Mouse (Mus musculus) heart, embryonic 15.5 days (tissue): Measurements from ENCODE around the gene Rbpjl. TPM values are rescaled to one million over a fixed set of nuclear protein-coding genes. Genes with fewer than 3 reads are reported as not detected.

Experiments used
- ATAC-seq: fragments of 200-750 bp; cut with Nextera tagmentation; replicated peaks from 2 replicates; pipeline ENCODE4 v1.8.0; 2017; ENCODE audit warnings: low read depth, moderate TSS enrichment; ENCODE audit not compliant: insufficient number of reproducible peaks, insufficient read depth, low FRiP score
- H3K27ac ChIP-seq: fragments of 300-500 bp; sonication (generic); 2 replicates; pipeline ENCODE4 v1.5.1; 2015; ENCODE audit warnings: mild to moderate bottlenecking, inconsistent platforms
- H3K27me3 ChIP-seq: fragments of 300-500 bp; sonication (generic); 2 replicates; pipeline ENCODE4 v1.6.1; 2015; ENCODE audit warnings: inconsistent platforms
- H3K36me3 ChIP-seq: fragments of 300-500 bp; sonication (generic); 2 replicates; pipeline ENCODE4 v1.6.1; 2015; ENCODE audit warnings: mild to moderate bottlenecking, inconsistent platforms
- H3K4me1 ChIP-seq: fragments of 300-500 bp; sonication (generic); replicated peaks from 2 replicates; pipeline ENCODE4 v1.6.1; 2015; ENCODE audit warnings: inconsistent platforms
- H3K4me2 ChIP-seq: fragments of 300-500 bp; sonication (generic); 2 replicates; pipeline ENCODE4 v1.6.1; 2015; ENCODE audit warnings: inconsistent platforms, mild to moderate bottlenecking, moderate library complexity
- H3K4me3 ChIP-seq: fragments of 300-500 bp; sonication (generic); 2 replicates; pipeline ENCODE4 v1.5.1; 2015; ENCODE audit warnings: mild to moderate bottlenecking, inconsistent platforms
- H3K9ac ChIP-seq: fragments of 300-500 bp; sonication (generic); 2 replicates; pipeline ENCODE4 v1.6.1; 2015; ENCODE audit warnings: mild to moderate bottlenecking, inconsistent platforms
- H3K9me3 ChIP-seq: fragments of 300-500 bp; sonication (generic); replicated peaks from 2 replicates; pipeline ENCODE4 v1.6.1; 2016; ENCODE audit warnings: inconsistent platforms
- WGBS: fragments of 180-500 bp; shearing (Covaris S2); methylation state at CpG from one replicate; pipeline ENCODE4 v1.1.7; 2015; ENCODE audit warnings: mixed read lengths; 5-methylcytosine and 5-hydroxymethylcytosine counted together
- polyA plus RNA-seq: library from polyadenylated mRNA; unstranded; fragments of >200 nt; fragmentation: Nextera tagmentation; extraction: Ambion mirVana; gene quantifications from 2 replicates; pipeline ENCODE4 v1.2.1, GENCODE M21; 2015

Rbpjl gene
- polyA plus RNA-seq, 1 experiment from 2014 or later = 0.25 TPM

- Histone ChIP-seq H3K27me3 (no peaks in the 10 kb centered on the region), H3K27ac (peak overlapping the region; percentile 62), H3K9ac (no peak overlapping the region), H3K36me3 (no peaks in the 10 kb centered on the region; the same call in 1 of the 2 replicates), H3K4me2 (no peak overlapping the region), H3K4me3 (no peak overlapping the region), H3K4me1 (peaks cover 51% of the 10 kb centered on the region), H3K9me3 (no peaks in the 10 kb centered on the region)
- WGBS = 71% methylated on average over 9 of the region's 9 CpGs
- ATAC-seq = no peak
These were observed 28.9 kb downstream of the Rbpjl start for GRCm38 (mm10) chr2:164431676-164432465.

GRCm38 (mm10) chr2:164432541-164433191 lies 29.7 kb downstream of the Rbpjl start:
- Histone ChIP-seq H3K9ac (0 out of 2 replicates have a peak overlapping the region, but pooled peaks have one; percentile 10), H3K4me2 (peak overlapping the region; percentile 52), H3K36me3 (no peaks in the 10 kb centered on the region; the same call in 1 of the 2 replicates), H3K27ac (peak overlapping the region; percentile 62), H3K9me3 (no peaks in the 10 kb centered on the region), H3K27me3 (no peaks in the 10 kb centered on the region), H3K4me3 (peak overlapping the region; percentile 15; the same call in 1 of the 2 replicates), H3K4me1 (peaks cover 58% of the 10 kb centered on the region)
- 17% methylated on average over 22 of the region's 22 CpGs for WGBS
- peak; percentile 29; the same call in 1 of the 2 replicates for ATAC-seq

GRCm38 (mm10) chr2:164433278-164433895 lies 30.4 kb downstream of the Rbpjl start:
- no peaks in the 10 kb centered on the region for H3K9me3 ChIP-seq
- H3K4me1 ChIP-seq = peaks cover 62% of the 10 kb centered on the region
- H3K27me3 ChIP-seq = no peaks in the 10 kb centered on the region
- peak overlapping the region; percentile 52 for H3K4me2 ChIP-seq
- H3K4me3 ChIP-seq = no peak overlapping the region
- 0 out of 2 replicates have a peak overlapping the region, but pooled peaks have one; percentile 10 for H3K9ac ChIP-seq
- H3K36me3 ChIP-seq = no peaks in the 10 kb centered on the region; the same call in 1 of the 2 replicates
- peak overlapping the region; percentile 62 for H3K27ac ChIP-seq
- ATAC-seq = no peak
- WGBS = 76% methylated on average over 9 of the region's 9 CpGs

GRCm38 (mm10) chr2:164434681-164435080 lies 31.7 kb downstream of the Rbpjl start:
- no peaks in the 10 kb centered on the region for H3K27me3 ChIP-seq
- 61% methylated on average over 3 of the region's 3 CpGs for WGBS
- no peak for ATAC-seq
- H3K9me3 ChIP-seq = no peaks in the 10 kb centered on the region
- H3K4me3 ChIP-seq = no peak overlapping the region
- H3K4me1 ChIP-seq = peaks cover 74% of the 10 kb centered on the region
- no peak overlapping the region for H3K4me2 ChIP-seq
- no peak overlapping the region for H3K27ac ChIP-seq
- H3K36me3 ChIP-seq = no peaks in the 10 kb centered on the region
- no peak overlapping the region for H3K9ac ChIP-seq

GRCm38 (mm10) chr2:164435216-164436090 lies 32.5 kb downstream of the Rbpjl start:
- H3K4me3 ChIP-seq = no peak overlapping the region
- H3K4me2 ChIP-seq = no peak overlapping the region
- H3K27ac ChIP-seq = no peak overlapping the region
- H3K27me3 ChIP-seq = no peaks in the 10 kb centered on the region
- peaks cover 77% of the 10 kb centered on the region for H3K4me1 ChIP-seq
- no peaks in the 10 kb centered on the region for H3K36me3 ChIP-seq
- no peaks in the 10 kb centered on the region for H3K9me3 ChIP-seq
- H3K9ac ChIP-seq = no peak overlapping the region
- 46% methylated on average over 5 of the region's 5 CpGs for WGBS
- no peak for ATAC-seq

GRCm38 (mm10) chr2:164436215-164436913 lies 33.4 kb downstream of the Rbpjl start:
- Histone ChIP-seq H3K27me3 (0 out of 2 replicates have a peak, but pooled peaks cover 5% of the 10 kb centered on the region), H3K9me3 (no peaks in the 10 kb centered on the region), H3K27ac (no peak overlapping the region; the same call in 1 of the 2 replicates), H3K4me2 (no peak overlapping the region), H3K4me3 (no peak overlapping the region), H3K36me3 (no peaks in the 10 kb centered on the region), H3K9ac (peak overlapping the region; percentile 22; the same call in 1 of the 2 replicates), H3K4me1 (peaks cover 76% of the 10 kb centered on the region)
- ATAC-seq = no peak
- 23% methylated on average over 8 of the region's 8 CpGs for WGBS

GRCm38 (mm10) chr2:164436961-164437360 lies 34.0 kb downstream of the Rbpjl start:
- 0 out of 2 replicates have a peak, but pooled peaks cover 6% of the 10 kb centered on the region for H3K27me3 ChIP-seq
- WGBS = 45% methylated on average over 3 of the region's 3 CpGs
- H3K36me3 ChIP-seq = no peaks in the 10 kb centered on the region
- no peak overlapping the region for H3K4me3 ChIP-seq
- no peaks in the 10 kb centered on the region for H3K9me3 ChIP-seq
- H3K4me2 ChIP-seq = no peak overlapping the region
- ATAC-seq = 0 out of 2 replicates have a peak, but pooled peaks have one; percentile 17
- H3K9ac ChIP-seq = peak overlapping the region; percentile 22; the same call in 1 of the 2 replicates
- no peak overlapping the region; the same call in 1 of the 2 replicates for H3K27ac ChIP-seq
- peaks cover 77% of the 10 kb centered on the region for H3K4me1 ChIP-seq

- H3K27me3 ChIP-seq = 0 out of 2 replicates have a peak, but pooled peaks cover 6% of the 10 kb centered on the region
- no peaks in the 10 kb centered on the region for H3K36me3 ChIP-seq
- no peak overlapping the region for H3K4me2 ChIP-seq
- no peaks in the 10 kb centered on the region for H3K9me3 ChIP-seq
- H3K27ac ChIP-seq = no peak overlapping the region
- H3K4me1 ChIP-seq = peaks cover 75% of the 10 kb centered on the region
- 73% methylated on average over 6 of the region's 6 CpGs for WGBS
- H3K4me3 ChIP-seq = no peak overlapping the region
- H3K9ac ChIP-seq = no peak overlapping the region
- ATAC-seq = no peak
These were observed 34.8 kb downstream of the Rbpjl start for GRCm38 (mm10) chr2:164437710-164438109.

GRCm38 (mm10) chr2:164438257-164438656 lies 35.3 kb downstream of the Rbpjl start:
- H3K4me3 ChIP-seq = no peak overlapping the region
- H3K27ac ChIP-seq = no peak overlapping the region
- no peak overlapping the region for H3K9ac ChIP-seq
- H3K4me1 ChIP-seq = peaks cover 72% of the 10 kb centered on the region
- no peaks in the 10 kb centered on the region for H3K36me3 ChIP-seq
- 57% methylated on average over 8 of the region's 8 CpGs for WGBS
- H3K9me3 ChIP-seq = no peaks in the 10 kb centered on the region
- ATAC-seq = no peak
- H3K27me3 ChIP-seq = 0 out of 2 replicates have a peak, but pooled peaks cover 6% of the 10 kb centered on the region
- H3K4me2 ChIP-seq = no peak overlapping the region

GRCm38 (mm10) chr2:164439001-164439421 lies 36.1 kb downstream of the Rbpjl start:
- no peak overlapping the region for H3K9ac ChIP-seq
- ATAC-seq = no peak
- no peaks in the 10 kb centered on the region for H3K36me3 ChIP-seq
- peaks cover 70% of the 10 kb centered on the region for H3K4me1 ChIP-seq
- no peak overlapping the region for H3K4me3 ChIP-seq
- 0 out of 2 replicates have a peak overlapping the region, but pooled peaks have one; percentile 3 for H3K4me2 ChIP-seq
- no peak overlapping the region; the same call in 1 of the 2 replicates for H3K27ac ChIP-seq
- H3K9me3 ChIP-seq = no peaks in the 10 kb centered on the region
- WGBS = 51% methylated on average over 3 of the region's 3 CpGs
- H3K27me3 ChIP-seq = peaks cover 9% of the 10 kb centered on the region; the same call in 1 of the 2 replicates
